Mouse (Mus musculus): Measurements from ENCODE around the gene Gpr155. TPM values are rescaled to one million over a fixed set of nuclear protein-coding genes. Genes with fewer than 3 reads are reported as not detected.

Gene Gpr155
- polyA plus RNA-seq, 1 experiment: 7.6 TPM

GRCm38 (mm10) chr2:73302722-73303121 lies 83.7 kb downstream of the Gpr155 start:
- peaks cover 30% of the 10 kb centered on the region for H3K36me3 ChIP-seq (ENCODE audit: control insufficient read depth, insufficient read depth)
- no peaks in the 10 kb centered on the region for H3K27me3 ChIP-seq (ENCODE audit: control insufficient read depth, insufficient read depth, insufficient read length)
- no peak overlapping the region for H3K4me3 ChIP-seq
- TF ChIP-seq E2F4 (IDR thresholded peaks at IDR 0.05; ENCODE audit: insufficient read depth) (no peak), TCF3 (IDR thresholded peaks at IDR 0.05; ENCODE audit: insufficient read length, low read depth) (no peak), POLR2AphosphoS2 (IDR thresholded peaks at IDR 0.05; ENCODE audit: insufficient read length, low read depth) (no peak), CEBPB (IDR thresholded peaks at IDR 0.05; ENCODE audit: insufficient read depth, poor library complexity, severe bottlenecking) (no peak), REST (IDR thresholded peaks at IDR 0.05; ENCODE audit: insufficient read depth, insufficient read length) (no peak), SRF (IDR thresholded peaks at IDR 0.05; ENCODE audit: control insufficient read depth, insufficient read length, low read depth) (no peak), USF1 (IDR thresholded peaks at IDR 0.05; ENCODE audit: low read depth) (no peak), MAX (IDR thresholded peaks at IDR 0.05; ENCODE audit: low read depth) (no peak), POLR2A (IDR thresholded peaks at IDR 0.05; ENCODE audit: insufficient read length, low read depth) (no peak), MYOD1 (IDR thresholded peaks at IDR 0.05; ENCODE audit: control insufficient read depth in 1 of 3, insufficient read length in 2 of 3, low read depth in 2 of 3) (no peak), MYOG (IDR thresholded peaks at IDR 0.05; ENCODE audit: control insufficient read depth in 1 of 3, insufficient read depth in 1 of 3, insufficient read length in 2 of 3, low read depth in 2 of 3) (no peak), TCF12 (IDR thresholded peaks at IDR 0.05; ENCODE audit: insufficient read depth, poor library complexity, severe bottlenecking) (no peak)
- no peaks in the 10 kb centered on the region for H3K79me2 ChIP-seq (ENCODE audit: control insufficient read depth, insufficient read depth)
- no peak overlapping the region for H3ac ChIP-seq (ENCODE audit: control insufficient read depth, insufficient read length)
- H3K4me2 ChIP-seq (ENCODE audit: low read depth): no peak overlapping the region

- Histone ChIP-seq H3ac (ENCODE audit: control insufficient read depth, insufficient read length) (no peak overlapping the region), H3K27me3 (ENCODE audit: control insufficient read depth, insufficient read depth, insufficient read length) (no peaks in the 10 kb centered on the region), H3K4me3 (no peak overlapping the region), H3K4me2 (ENCODE audit: low read depth) (no peak overlapping the region), H3K36me3 (ENCODE audit: control insufficient read depth, insufficient read depth) (peaks cover 30% of the 10 kb centered on the region), H3K79me2 (ENCODE audit: control insufficient read depth, insufficient read depth) (no peaks in the 10 kb centered on the region)
- TF ChIP-seq CEBPB (IDR thresholded peaks at IDR 0.05; ENCODE audit: insufficient read depth, poor library complexity, severe bottlenecking): no peak
- no peak for TF ChIP-seq MYOD1 (IDR thresholded peaks at IDR 0.05; ENCODE audit: control insufficient read depth in 1 of 3, insufficient read length in 2 of 3, low read depth in 2 of 3)
- no peak for TF ChIP-seq MYOG (IDR thresholded peaks at IDR 0.05; ENCODE audit: control insufficient read depth in 1 of 3, insufficient read depth in 1 of 3, insufficient read length in 2 of 3, low read depth in 2 of 3)
- TF ChIP-seq USF1 (IDR thresholded peaks at IDR 0.05; ENCODE audit: low read depth): no peak
- no peak for TF ChIP-seq TCF12 (IDR thresholded peaks at IDR 0.05; ENCODE audit: insufficient read depth, poor library complexity, severe bottlenecking)
- TF ChIP-seq POLR2AphosphoS2 (IDR thresholded peaks at IDR 0.05; ENCODE audit: insufficient read length, low read depth): no peak
- TF ChIP-seq TCF3 (IDR thresholded peaks at IDR 0.05; ENCODE audit: insufficient read length, low read depth): no peak
- no peak for TF ChIP-seq REST (IDR thresholded peaks at IDR 0.05; ENCODE audit: insufficient read depth, insufficient read length)
- TF ChIP-seq E2F4 (IDR thresholded peaks at IDR 0.05; ENCODE audit: insufficient read depth): no peak
- TF ChIP-seq MAX (IDR thresholded peaks at IDR 0.05; ENCODE audit: low read depth): no peak
- TF ChIP-seq SRF (IDR thresholded peaks at IDR 0.05; ENCODE audit: control insufficient read depth, insufficient read length, low read depth): no peak
Measured at GRCm38 (mm10) chr2:73301979-73302378, 84.4 kb downstream of the Gpr155 start.

GRCm38 (mm10) chr2:73298841-73299240 lies 87.5 kb downstream of the Gpr155 start:
- H3K4me2 ChIP-seq (ENCODE audit: low read depth): no peak overlapping the region
- no peak for TF ChIP-seq MAX (IDR thresholded peaks at IDR 0.05; ENCODE audit: low read depth)
- H3ac ChIP-seq (ENCODE audit: control insufficient read depth, insufficient read length): no peak overlapping the region
- no peak overlapping the region for H3K4me3 ChIP-seq
- H3K27me3 ChIP-seq (ENCODE audit: control insufficient read depth, insufficient read depth, insufficient read length): no peaks in the 10 kb centered on the region
- peaks cover 11% of the 10 kb centered on the region for H3K36me3 ChIP-seq (ENCODE audit: control insufficient read depth, insufficient read depth)
- H3K79me2 ChIP-seq (ENCODE audit: control insufficient read depth, insufficient read depth): no peaks in the 10 kb centered on the region

GRCm38 (mm10) chr2:73298154-73298553 lies 88.2 kb downstream of the Gpr155 start:
- TF ChIP-seq POLR2AphosphoS2 (IDR thresholded peaks at IDR 0.05; ENCODE audit: insufficient read length, low read depth): no peak
- TF ChIP-seq MYOG (IDR thresholded peaks at IDR 0.05; ENCODE audit: control insufficient read depth in 1 of 3, insufficient read depth in 1 of 3, insufficient read length in 2 of 3, low read depth in 2 of 3): no peak
- TF ChIP-seq SRF (IDR thresholded peaks at IDR 0.05; ENCODE audit: control insufficient read depth, insufficient read length, low read depth): no peak
- no peak for TF ChIP-seq USF1 (IDR thresholded peaks at IDR 0.05; ENCODE audit: low read depth)
- no peak for TF ChIP-seq REST (IDR thresholded peaks at IDR 0.05; ENCODE audit: insufficient read depth, insufficient read length)
- no peaks in the 10 kb centered on the region for H3K27me3 ChIP-seq (ENCODE audit: control insufficient read depth, insufficient read depth, insufficient read length)
- H3K79me2 ChIP-seq (ENCODE audit: control insufficient read depth, insufficient read depth): no peaks in the 10 kb centered on the region
- no peak overlapping the region for H3K4me2 ChIP-seq (ENCODE audit: low read depth)
- no peak overlapping the region for H3ac ChIP-seq (ENCODE audit: control insufficient read depth, insufficient read length)
- no peak overlapping the region for H3K4me3 ChIP-seq
- H3K36me3 ChIP-seq (ENCODE audit: control insufficient read depth, insufficient read depth): peaks cover 11% of the 10 kb centered on the region

GRCm38 (mm10) chr2:73295023-73295422 lies 91.3 kb downstream of the Gpr155 start:
- TF ChIP-seq POLR2A (IDR thresholded peaks at IDR 0.05; ENCODE audit: insufficient read length, low read depth) (no peak), MYOD1 (IDR thresholded peaks at IDR 0.05; ENCODE audit: control insufficient read depth in 1 of 3, insufficient read length in 2 of 3, low read depth in 2 of 3) (no peak), TCF3 (IDR thresholded peaks at IDR 0.05; ENCODE audit: insufficient read length, low read depth) (no peak), MYOG (IDR thresholded peaks at IDR 0.05; ENCODE audit: control insufficient read depth in 1 of 3, insufficient read depth in 1 of 3, insufficient read length in 2 of 3, low read depth in 2 of 3) (no peak), SRF (IDR thresholded peaks at IDR 0.05; ENCODE audit: control insufficient read depth, insufficient read length, low read depth) (no peak), REST (IDR thresholded peaks at IDR 0.05; ENCODE audit: insufficient read depth, insufficient read length) (no peak), USF1 (IDR thresholded peaks at IDR 0.05; ENCODE audit: low read depth) (no peak), MAX (IDR thresholded peaks at IDR 0.05; ENCODE audit: low read depth) (no peak), CEBPB (IDR thresholded peaks at IDR 0.05; ENCODE audit: insufficient read depth, poor library complexity, severe bottlenecking) (no peak), E2F4 (IDR thresholded peaks at IDR 0.05; ENCODE audit: insufficient read depth) (no peak), POLR2AphosphoS2 (IDR thresholded peaks at IDR 0.05; ENCODE audit: insufficient read length, low read depth) (no peak), TCF12 (IDR thresholded peaks at IDR 0.05; ENCODE audit: insufficient read depth, poor library complexity, severe bottlenecking) (no peak)

More at GRCm38 (mm10) chr2:73295023-73295422, 91.3 kb downstream of the Gpr155 start:
- Histone ChIP-seq H3K4me3 (no peak overlapping the region), H3ac (ENCODE audit: control insufficient read depth, insufficient read length) (no peak overlapping the region), H3K4me2 (ENCODE audit: low read depth) (no peak overlapping the region), H3K27me3 (ENCODE audit: control insufficient read depth, insufficient read depth, insufficient read length) (no peaks in the 10 kb centered on the region), H3K79me2 (ENCODE audit: control insufficient read depth, insufficient read depth) (no peaks in the 10 kb centered on the region), H3K36me3 (ENCODE audit: control insufficient read depth, insufficient read depth) (peaks cover 4% of the 10 kb centered on the region)

Other genes with a start within 250 kb of the Gpr155 start
- gene Ola1, start 167.6 kb downstream of the Gpr155 start, polyA plus RNA-seq (2012; fragmentation: generic; extraction: Trizol): 46.0 TPM
- 0.02 TPM for gene Sp9, start 114.6 kb downstream of the Gpr155 start, polyA plus RNA-seq (2012; fragmentation: generic; extraction: Trizol)
- 10.7 TPM for gene Scrn3, start 74.0 kb downstream of the Gpr155 start, polyA plus RNA-seq (2012; fragmentation: generic; extraction: Trizol)
- gene Cir1, start 73.9 kb downstream of the Gpr155 start, polyA plus RNA-seq (2012; fragmentation: generic; extraction: Trizol): 6.6 TPM
- 13.7 TPM for gene Wipf1, start 143.2 kb upstream of the Gpr155 start, polyA plus RNA-seq (2012; fragmentation: generic; extraction: Trizol)
- 391 TPM for gene Chrna1, start 193.8 kb upstream of the Gpr155 start, polyA plus RNA-seq (2012; fragmentation: generic; extraction: Trizol)

All from myocyte (in vitro differentiated cells).